Mouse (Mus musculus) midbrain, embryonic 11.5 days (tissue): ENCODE results near the gene Dab1. TPM values are rescaled to one million over a fixed set of nuclear protein-coding genes. Genes with fewer than 3 reads are reported as not detected.

Experiments
- ATAC-seq: fragments of 200-750 bp; cut with Nextera tagmentation; 2 replicates; pipeline ENCODE4 v1.8.0; 2017; ENCODE audit warnings: moderate TSS enrichment, moderate library complexity; ENCODE audit not compliant: low FRiP score
- DNase-seq: peaks from one replicate; pipeline ENCODE4 v3.0.0; 2015; ENCODE audit warnings: low spot score; ENCODE audit errors: missing footprints
- H3K27ac ChIP-seq: fragments of 300-500 bp; sonication (generic); 2 replicates; pipeline ENCODE4 v1.5.1; 2014; ENCODE audit warnings: low read depth, low read length
- H3K27me3 ChIP-seq: fragments of 300-500 bp; sonication (generic); 2 replicates; pipeline ENCODE4 v1.6.1; 2014; ENCODE audit warnings: mild to moderate bottlenecking, low read length, moderate library complexity, mixed read lengths; ENCODE audit not compliant: control insufficient read depth, insufficient read depth
- H3K36me3 ChIP-seq: fragments of 300-500 bp; sonication (generic); 2 replicates; pipeline ENCODE4 v1.6.1; 2014; ENCODE audit warnings: mild to moderate bottlenecking, low read length, moderate library complexity, mixed read lengths; ENCODE audit not compliant: control insufficient read depth, insufficient read depth
- H3K4me1 ChIP-seq: fragments of 300-500 bp; sonication (generic); 2 replicates; pipeline ENCODE4 v1.6.1; 2014; ENCODE audit warnings: low read length; ENCODE audit not compliant: control insufficient read depth, insufficient read depth
- H3K4me2 ChIP-seq: fragments of 300-500 bp; sonication (generic); 2 replicates; pipeline ENCODE4 v1.6.1; 2014; ENCODE audit warnings: mild to moderate bottlenecking, moderate library complexity
- H3K4me3 ChIP-seq: fragments of 300-500 bp; sonication (generic); 2 replicates; pipeline ENCODE4 v1.5.1; 2014; ENCODE audit warnings: low read depth, low read length
- H3K9ac ChIP-seq: fragments of 300-500 bp; sonication (generic); 2 replicates; pipeline ENCODE4 v1.6.1; 2014; ENCODE audit warnings: low read length
- H3K9me3 ChIP-seq: fragments of 300-500 bp; sonication (generic); 2 replicates; pipeline ENCODE4 v1.6.1; 2016; ENCODE audit warnings: low read length; ENCODE audit not compliant: control insufficient read depth
- WGBS: fragments of 180-500 bp; shearing (Covaris S2); extraction: QIAGEN DNeasy Blood & Tissue Kit; methylation state at CpG from one replicate; pipeline ENCODE4 v1.1.7; 2014; 5-methylcytosine and 5-hydroxymethylcytosine counted together
- polyA plus RNA-seq: library from polyadenylated mRNA; unstranded; fragments of >200 nt; fragmentation: Nextera tagmentation; extraction: Ambion mirVana; gene quantifications from 2 replicates; pipeline ENCODE4 v1.2.1, GENCODE M21; 2014

The Dab1 gene
- polyA plus RNA-seq, 1 experiment from 2014 or later: 43.2 TPM

GRCm38 (mm10) chr4:103762416-103762815, 143.3 kb downstream of the Dab1 start:
- Histone ChIP-seq H3K4me1 (no peaks in the 10 kb centered on the region), H3K9ac (no peak overlapping the region), H3K27me3 (no peaks in the 10 kb centered on the region), H3K4me3 (no peak overlapping the region), H3K36me3 (no peaks in the 10 kb centered on the region), H3K4me2 (no peak overlapping the region), H3K9me3 (no peaks in the 10 kb centered on the region), H3K27ac (no peak overlapping the region)
- no peak for DNase-seq
- 88% methylated on average over 11 of the region's 11 CpGs for WGBS
- no peak for ATAC-seq

GRCm38 (mm10) chr4:103775712-103776111, 156.6 kb downstream of the Dab1 start:
- Histone ChIP-seq H3K9me3 (no peaks in the 10 kb centered on the region), H3K27me3 (no peaks in the 10 kb centered on the region), H3K36me3 (no peaks in the 10 kb centered on the region), H3K4me1 (no peaks in the 10 kb centered on the region), H3K4me2 (no peak overlapping the region), H3K4me3 (no peak overlapping the region), H3K27ac (no peak overlapping the region), H3K9ac (no peak overlapping the region)
- no peak for DNase-seq
- 81% methylated on average over 4 of the region's 4 CpGs for WGBS
- no peak for ATAC-seq

- Histone ChIP-seq H3K36me3 (no peaks in the 10 kb centered on the region), H3K9me3 (no peaks in the 10 kb centered on the region), H3K4me1 (no peaks in the 10 kb centered on the region), H3K27me3 (no peaks in the 10 kb centered on the region), H3K9ac (no peak overlapping the region), H3K4me2 (no peak overlapping the region), H3K27ac (no peak overlapping the region), H3K4me3 (no peak overlapping the region)
- DNase-seq (no peak), ATAC-seq (no peak)
- 81% methylated on average over 4 of the region's 4 CpGs for WGBS
Observed at GRCm38 (mm10) chr4:103781398-103781797, 162.2 kb downstream of the Dab1 start.

- ATAC-seq (no peak), DNase-seq (no peak)
- 91% methylated on average over 7 of the region's 7 CpGs for whole genome bisulfite sequencing
Observed at GRCm38 (mm10) chr4:103783561-103784247, 164.5 kb downstream of the Dab1 start.

GRCm38 (mm10) chr4:103793589-103794312, 174.6 kb downstream of the Dab1 start:
- no peak for ATAC-seq
- no peaks in the 10 kb centered on the region for H3K36me3 ChIP-seq
- H3K4me2 ChIP-seq: no peak overlapping the region
- no peaks in the 10 kb centered on the region for H3K9me3 ChIP-seq
- no peak for DNase-seq
- 90% methylated on average over 8 of the region's 8 CpGs for WGBS
- no peaks in the 10 kb centered on the region for H3K27me3 ChIP-seq
- H3K4me3 ChIP-seq: no peak overlapping the region
- no peak overlapping the region for H3K27ac ChIP-seq
- no peaks in the 10 kb centered on the region for H3K4me1 ChIP-seq
- H3K9ac ChIP-seq: no peak overlapping the region

More at GRCm38 (mm10) chr4:103783561-103784247, 164.5 kb downstream of the Dab1 start:
- no peak overlapping the region for H3K27ac ChIP-seq
- H3K36me3 ChIP-seq: no peaks in the 10 kb centered on the region
- no peaks in the 10 kb centered on the region for H3K4me1 ChIP-seq
- no peak overlapping the region for H3K9ac ChIP-seq
- H3K4me2 ChIP-seq: no peak overlapping the region
- no peaks in the 10 kb centered on the region for H3K27me3 ChIP-seq
- no peak overlapping the region for H3K4me3 ChIP-seq
- no peaks in the 10 kb centered on the region for H3K9me3 ChIP-seq

GRCm38 (mm10) chr4:103796416-103796815, 177.3 kb downstream of the Dab1 start:
- no peaks in the 10 kb centered on the region for H3K4me1 ChIP-seq
- H3K4me2 ChIP-seq: no peak overlapping the region
- no peak overlapping the region for H3K9ac ChIP-seq
- no peaks in the 10 kb centered on the region for H3K9me3 ChIP-seq
- WGBS: 87% methylated on average over 6 of the region's 6 CpGs
- H3K4me3 ChIP-seq: no peak overlapping the region
- ATAC-seq (no peak), DNase-seq (no peak)
- H3K27ac ChIP-seq: no peak overlapping the region
- no peaks in the 10 kb centered on the region for H3K27me3 ChIP-seq
- H3K36me3 ChIP-seq: no peaks in the 10 kb centered on the region

GRCm38 (mm10) chr4:103802439-103802838, 183.3 kb downstream of the Dab1 start:
- no peak overlapping the region for H3K27ac ChIP-seq
- no peaks in the 10 kb centered on the region; the same call in 1 of the 2 replicates for H3K4me1 ChIP-seq
- WGBS: 90% methylated on average over 4 of the region's 4 CpGs
- DNase-seq: no peak
- H3K36me3 ChIP-seq: no peaks in the 10 kb centered on the region
- H3K4me3 ChIP-seq: no peak overlapping the region
- H3K27me3 ChIP-seq: no peaks in the 10 kb centered on the region
- H3K4me2 ChIP-seq: no peak overlapping the region
- no peak overlapping the region for H3K9ac ChIP-seq
- H3K9me3 ChIP-seq: no peaks in the 10 kb centered on the region
- ATAC-seq: no peak

GRCm38 (mm10) chr4:103804461-103804860, 185.3 kb downstream of the Dab1 start:
- Histone ChIP-seq H3K36me3 (no peaks in the 10 kb centered on the region), H3K4me1 (no peaks in the 10 kb centered on the region; the same call in 1 of the 2 replicates), H3K27me3 (no peaks in the 10 kb centered on the region), H3K9me3 (no peaks in the 10 kb centered on the region), H3K27ac (no peak overlapping the region), H3K9ac (no peak overlapping the region), H3K4me2 (no peak overlapping the region), H3K4me3 (no peak overlapping the region)
- WGBS: 40% methylated on average over 1 of the region's 1 CpGs
- ATAC-seq (no peak), DNase-seq (no peak)

GRCm38 (mm10) chr4:103822669-103823068, 203.5 kb downstream of the Dab1 start:
- WGBS: 83% methylated on average over 4 of the region's 4 CpGs
- no peaks in the 10 kb centered on the region for H3K27me3 ChIP-seq
- no peak overlapping the region for H3K4me2 ChIP-seq
- H3K4me1 ChIP-seq: no peaks in the 10 kb centered on the region
- H3K4me3 ChIP-seq: no peak overlapping the region
- no peaks in the 10 kb centered on the region for H3K9me3 ChIP-seq
- H3K27ac ChIP-seq: no peak overlapping the region
- DNase-seq (no peak), ATAC-seq (no peak)
- no peaks in the 10 kb centered on the region for H3K36me3 ChIP-seq
- H3K9ac ChIP-seq: no peak overlapping the region
